Mouse (Mus musculus): ENCODE results near the gene Olfr31. TPM values are rescaled to one million over a fixed set of nuclear protein-coding genes. Genes with fewer than 3 reads are reported as not detected.

Gene Olfr31
- total and polyA plus RNA-seq, 2 experiments from 2014 or later: not detected

DNA sequence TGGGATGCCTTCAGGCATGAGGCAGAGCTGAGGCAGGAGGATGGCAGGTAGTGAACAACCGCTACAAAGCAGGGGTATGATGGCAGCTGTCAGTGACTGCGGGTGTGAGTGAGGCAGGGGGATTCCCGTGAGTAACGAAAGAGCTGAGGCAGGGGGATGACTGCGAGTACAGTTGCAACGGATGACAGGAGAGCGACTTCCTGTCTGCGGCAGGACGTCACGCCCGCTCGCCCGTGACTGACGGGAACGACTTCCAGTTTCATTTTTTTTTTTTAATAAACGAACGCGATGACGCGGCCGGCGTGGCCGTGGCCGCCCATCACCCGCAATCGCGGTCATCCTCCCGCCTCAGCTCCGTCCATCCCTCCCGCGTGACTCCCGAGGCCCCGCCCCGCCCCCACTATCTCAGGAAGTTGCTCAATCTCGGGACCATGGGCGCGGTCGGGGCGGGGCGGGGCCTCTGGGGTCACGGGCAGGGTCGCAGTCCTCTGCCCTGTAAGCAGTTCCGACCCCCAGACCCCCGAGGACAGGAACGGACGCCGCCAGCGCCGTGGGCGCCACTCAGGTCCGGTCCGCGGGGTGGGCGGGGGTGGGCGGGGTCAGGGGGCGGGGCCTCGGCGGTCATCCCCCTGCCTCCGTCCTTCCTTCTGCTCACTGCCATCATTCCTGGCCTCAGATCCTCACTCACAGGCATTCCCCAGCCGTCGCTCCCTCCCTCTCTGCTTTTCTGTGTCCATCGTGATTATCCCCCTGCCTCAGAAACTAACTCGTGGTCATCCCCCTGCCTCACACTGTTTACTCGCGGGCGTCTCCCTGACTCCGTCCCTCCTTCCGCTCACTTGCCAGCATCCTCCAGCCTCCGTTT, 23.6 kb downstream of the Olfr31 start, which contains the start of gene Il3ra:
Gene Il3ra (plus strand): TSS at position 328 of the 865 bp plus-strand sequence.
- WGBS: 3% methylated on average over 45 of the region's 69 CpGs
- peak within 1 kb of the TSS; percentile 61 for H3K4me3 ChIP-seq (ENCODE audit: low read depth, low read length)
- H3K4me1 ChIP-seq (ENCODE audit: insufficient read depth, low read length): no peaks in the 10 kb centered on the region
- peak within 1 kb of the TSS; percentile 73 for H3K27ac ChIP-seq (ENCODE audit: low read depth, low read length)
- DNase-seq (ENCODE audit: low spot score): peak; percentile 86
- peak within 1 kb of the TSS; percentile 90 for H3K4me2 ChIP-seq (ENCODE audit: low read depth, low read length, poor library complexity, severe bottlenecking)
- H3K9ac ChIP-seq (replicated peaks; ENCODE audit: low read length, poor library complexity, severe bottlenecking): peak within 1 kb of the TSS; percentile 72
- peaks cover 29% of the 10 kb centered on the region; the same call in 1 of the 2 replicates for H3K9me3 ChIP-seq (ENCODE audit: low read length)
- ATAC-seq (ENCODE audit: low FRiP score): peak; percentile 76
- H3K36me3 ChIP-seq (ENCODE audit: insufficient read depth, low read length): no peaks in the 10 kb centered on the region
- no peak for TF ChIP-seq CTCF (IDR thresholded peaks at IDR 0.05)
- no peaks in the 10 kb centered on the region for H3K27me3 ChIP-seq (ENCODE audit: insufficient read depth, low read length)

DNA sequence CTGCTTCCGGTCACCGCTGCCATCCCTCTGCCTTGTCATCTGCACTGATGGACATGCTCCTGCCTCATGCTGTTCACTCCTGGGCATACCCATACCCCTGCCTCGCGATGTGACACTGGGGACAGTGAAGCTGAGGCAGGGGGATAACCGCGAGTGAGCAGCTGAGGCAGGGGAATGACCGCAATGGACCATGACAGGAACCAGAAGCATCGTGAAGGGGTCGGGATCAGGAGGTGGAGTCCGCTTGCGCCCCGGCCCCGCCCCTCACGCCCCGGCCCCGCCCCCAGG, 24.1 kb downstream of the Olfr31 start:
- no peak for DNase-seq (ENCODE audit: low spot score)
- ATAC-seq (ENCODE audit: low FRiP score): no peak; the same call in 1 of the 2 replicates
- H3K9ac ChIP-seq (replicated peaks; ENCODE audit: low read length, poor library complexity, severe bottlenecking): peak overlapping the region; percentile 72
- no peak for TF ChIP-seq CTCF (IDR thresholded peaks at IDR 0.05)
- H3K4me3 ChIP-seq (ENCODE audit: low read depth, low read length): peak overlapping the region; percentile 61
- H3K4me2 ChIP-seq (ENCODE audit: low read depth, low read length, poor library complexity, severe bottlenecking): peak overlapping the region; percentile 90
- no peaks in the 10 kb centered on the region for H3K4me1 ChIP-seq (ENCODE audit: insufficient read depth, low read length)
- H3K27ac ChIP-seq (ENCODE audit: low read depth, low read length): peak overlapping the region; percentile 73
- peaks cover 32% of the 10 kb centered on the region; the same call in 1 of the 2 replicates for H3K9me3 ChIP-seq (ENCODE audit: low read length)
- WGBS: 34% methylated on average over 15 of the region's 16 CpGs
- H3K36me3 ChIP-seq (ENCODE audit: insufficient read depth, low read length): no peaks in the 10 kb centered on the region
- H3K27me3 ChIP-seq (ENCODE audit: insufficient read depth, low read length): no peaks in the 10 kb centered on the region

- Histone ChIP-seq H3K9me3 (ENCODE audit: low read length) (peaks cover 32% of the 10 kb centered on the region; the same call in 1 of the 2 replicates), H3K4me2 (ENCODE audit: low read depth, low read length, poor library complexity, severe bottlenecking) (peak overlapping the region; percentile 90), H3K36me3 (ENCODE audit: insufficient read depth, low read length) (no peaks in the 10 kb centered on the region), H3K9ac (replicated peaks; ENCODE audit: low read length, poor library complexity, severe bottlenecking) (0 out of 2 replicates have a peak overlapping the region, but pooled peaks have one; percentile 72), H3K27me3 (ENCODE audit: insufficient read depth, low read length) (no peaks in the 10 kb centered on the region), H3K4me1 (ENCODE audit: insufficient read depth, low read length) (no peaks in the 10 kb centered on the region), H3K4me3 (ENCODE audit: low read depth, low read length) (peak overlapping the region; percentile 61), H3K27ac (ENCODE audit: low read depth, low read length) (peak overlapping the region; percentile 73; the same call in 1 of the 2 replicates)
- peak; percentile 3; the same call in 1 of the 2 replicates for ATAC-seq (ENCODE audit: low FRiP score)
- DNase-seq (ENCODE audit: low spot score): peak; percentile 35
- 87% methylated on average over 17 of the region's 17 CpGs for WGBS
- no peak for TF ChIP-seq CTCF (IDR thresholded peaks at IDR 0.05)
Observed at GRCm38 (mm10) chr14:14347151-14347835, 24.7 kb downstream of the Olfr31 start.

DNA sequence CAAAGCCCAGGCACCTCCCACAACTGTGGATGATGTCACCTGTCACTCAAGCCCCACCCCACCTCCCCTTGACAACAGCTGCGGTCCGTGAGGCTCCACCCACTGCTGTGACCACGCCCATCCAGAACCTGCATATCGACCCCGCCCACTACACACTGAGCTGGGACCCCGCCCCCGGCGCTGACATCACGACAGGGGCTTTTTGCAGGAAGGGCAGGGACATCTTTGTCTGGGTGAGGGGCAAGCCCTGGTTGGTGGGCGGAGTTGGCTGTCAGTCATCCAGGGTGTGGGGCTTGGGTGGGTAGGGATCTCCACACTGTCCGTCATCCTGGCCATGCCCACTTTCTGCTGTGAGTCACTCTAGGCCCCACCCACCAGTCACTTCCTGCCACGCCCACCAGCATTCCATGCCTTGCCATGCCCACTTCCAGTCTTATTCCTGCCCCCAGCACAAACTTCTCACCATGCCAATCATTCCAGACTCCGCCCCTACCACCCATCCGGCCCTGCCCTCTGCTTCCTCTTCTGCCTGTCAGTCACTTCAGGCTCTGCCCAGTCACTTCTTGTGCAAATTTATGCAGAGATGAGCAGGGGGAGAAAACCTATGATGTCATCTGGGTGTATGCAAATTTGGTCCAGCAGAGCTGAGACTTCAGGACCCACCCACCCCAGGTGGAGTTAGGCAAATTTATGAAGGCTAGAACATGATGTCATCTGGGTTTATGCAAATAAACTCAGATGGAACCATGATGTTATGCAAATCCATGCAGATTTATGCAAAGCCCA, 25.4 kb downstream of the Olfr31 start:
- Histone ChIP-seq H3K4me2 (ENCODE audit: low read depth, low read length, poor library complexity, severe bottlenecking) (no peak overlapping the region), H3K27me3 (ENCODE audit: insufficient read depth, low read length) (no peaks in the 10 kb centered on the region), H3K4me3 (ENCODE audit: low read depth, low read length) (no peak overlapping the region), H3K4me1 (ENCODE audit: insufficient read depth, low read length) (no peaks in the 10 kb centered on the region), H3K9ac (replicated peaks; ENCODE audit: low read length, poor library complexity, severe bottlenecking) (no peak overlapping the region), H3K36me3 (ENCODE audit: insufficient read depth, low read length) (no peaks in the 10 kb centered on the region), H3K9me3 (ENCODE audit: low read length) (peaks cover 32% of the 10 kb centered on the region; the same call in 1 of the 2 replicates), H3K27ac (ENCODE audit: low read depth, low read length) (no peak overlapping the region)
- WGBS: 96% methylated on average over 14 of the region's 14 CpGs
- no peak for TF ChIP-seq CTCF (IDR thresholded peaks at IDR 0.05)
- peak; percentile 44 for DNase-seq (ENCODE audit: low spot score)
- 0 out of 2 replicates have a peak, but pooled peaks have one; percentile 1 for ATAC-seq (ENCODE audit: low FRiP score)

- Histone ChIP-seq H3K9ac (replicated peaks; ENCODE audit: low read length, poor library complexity, severe bottlenecking) (no peak overlapping the region), H3K27me3 (ENCODE audit: insufficient read depth, low read length) (no peaks in the 10 kb centered on the region), H3K36me3 (ENCODE audit: insufficient read depth, low read length) (no peaks in the 10 kb centered on the region), H3K27ac (ENCODE audit: low read depth, low read length) (no peak overlapping the region), H3K4me3 (ENCODE audit: low read depth, low read length) (no peak overlapping the region), H3K9me3 (ENCODE audit: low read length) (peaks cover 32% of the 10 kb centered on the region; the same call in 1 of the 2 replicates), H3K4me1 (ENCODE audit: insufficient read depth, low read length) (no peaks in the 10 kb centered on the region), H3K4me2 (ENCODE audit: low read depth, low read length, poor library complexity, severe bottlenecking) (no peak overlapping the region)
- 92% methylated on average over 26 of the region's 26 CpGs for WGBS
- no peak for ATAC-seq (ENCODE audit: low FRiP score)
- TF ChIP-seq CTCF (IDR thresholded peaks at IDR 0.05): no peak
- DNase-seq (ENCODE audit: low spot score): no peak
Observed at GRCm38 (mm10) chr14:14348674-14349401, 26.2 kb downstream of the Olfr31 start.
